Mouse (Mus musculus): ENCODE data around the gene Zfp772.

Gene Zfp772

DNA sequence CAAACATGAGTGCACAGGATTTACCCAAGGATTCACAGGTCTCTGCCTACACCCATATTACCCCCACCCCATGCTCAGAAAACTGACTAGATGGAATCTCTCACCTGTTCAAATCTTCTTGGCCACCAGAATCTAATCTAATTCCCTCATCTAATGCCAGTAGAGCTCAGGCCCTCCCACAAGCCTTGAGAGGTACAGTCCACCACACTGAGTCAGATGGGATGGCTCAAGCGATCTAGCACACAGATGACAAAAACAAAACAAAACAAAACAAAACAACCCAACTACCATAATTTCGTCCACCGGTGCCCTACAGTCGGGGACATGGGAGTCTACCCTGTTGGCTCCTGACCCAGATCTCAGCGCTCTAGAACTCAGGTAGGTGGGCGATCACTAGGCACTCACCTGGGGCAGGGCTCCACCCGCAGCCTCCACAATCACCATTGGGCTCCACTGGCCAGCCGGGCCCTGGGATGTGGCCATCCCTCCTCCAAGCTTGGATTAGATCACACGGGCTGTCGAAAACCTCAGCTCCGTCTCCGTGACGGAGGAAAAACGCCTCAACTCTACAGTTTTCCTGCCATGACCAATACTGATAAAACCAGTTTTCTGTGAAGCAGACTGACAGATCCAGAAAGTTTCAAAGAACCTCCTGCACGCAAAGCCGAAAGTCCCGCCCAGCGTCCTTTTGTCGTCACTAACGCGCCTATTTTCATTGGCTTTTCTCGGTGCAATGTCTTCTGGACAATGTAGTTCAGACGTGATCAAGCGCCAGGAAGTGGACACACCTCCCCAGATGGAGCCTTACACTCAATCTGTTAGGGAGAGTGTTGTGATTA, at the start of gene Zfp772:
Zfp772 (minus strand) TSS at position 686 of the 839 bp plus-strand sequence.
- in situ Hi-C loops (cut with MboI, MseI): loop anchor here in 1 of 2 experiments (5.0 kb wide), 1 partner anchor 83 kb away; no protein-coding TSS in a partner anchor

DNA sequence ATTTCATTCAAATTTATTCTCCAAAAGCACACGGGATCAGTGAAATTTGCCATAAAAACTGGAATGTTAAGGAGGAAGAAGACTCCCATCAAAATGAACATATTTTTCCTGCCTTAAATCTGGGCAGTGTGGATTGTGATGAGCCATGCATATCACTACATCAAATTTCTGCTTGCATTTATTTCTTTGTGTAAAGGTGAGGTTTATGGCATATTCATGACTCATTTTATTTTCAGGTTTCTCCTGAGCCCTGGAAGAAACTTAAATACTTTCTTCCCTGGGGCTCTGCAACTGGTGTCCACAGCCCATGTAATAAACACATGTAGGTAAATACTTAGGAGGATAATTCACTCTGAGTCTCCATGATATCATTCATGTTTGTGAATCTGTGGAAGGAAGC, 37.4 kb upstream of the Zfp772 start, which contains the start of gene Vmn2r29:
Vmn2r29 (minus strand) TSS at position 101 of the 400 bp plus-strand sequence.
- in situ Hi-C loops (cut with MboI, MseI): loop anchor here (10.0 kb wide), 1 partner anchor 718 kb away; no protein-coding TSS in a partner anchor

DNA sequence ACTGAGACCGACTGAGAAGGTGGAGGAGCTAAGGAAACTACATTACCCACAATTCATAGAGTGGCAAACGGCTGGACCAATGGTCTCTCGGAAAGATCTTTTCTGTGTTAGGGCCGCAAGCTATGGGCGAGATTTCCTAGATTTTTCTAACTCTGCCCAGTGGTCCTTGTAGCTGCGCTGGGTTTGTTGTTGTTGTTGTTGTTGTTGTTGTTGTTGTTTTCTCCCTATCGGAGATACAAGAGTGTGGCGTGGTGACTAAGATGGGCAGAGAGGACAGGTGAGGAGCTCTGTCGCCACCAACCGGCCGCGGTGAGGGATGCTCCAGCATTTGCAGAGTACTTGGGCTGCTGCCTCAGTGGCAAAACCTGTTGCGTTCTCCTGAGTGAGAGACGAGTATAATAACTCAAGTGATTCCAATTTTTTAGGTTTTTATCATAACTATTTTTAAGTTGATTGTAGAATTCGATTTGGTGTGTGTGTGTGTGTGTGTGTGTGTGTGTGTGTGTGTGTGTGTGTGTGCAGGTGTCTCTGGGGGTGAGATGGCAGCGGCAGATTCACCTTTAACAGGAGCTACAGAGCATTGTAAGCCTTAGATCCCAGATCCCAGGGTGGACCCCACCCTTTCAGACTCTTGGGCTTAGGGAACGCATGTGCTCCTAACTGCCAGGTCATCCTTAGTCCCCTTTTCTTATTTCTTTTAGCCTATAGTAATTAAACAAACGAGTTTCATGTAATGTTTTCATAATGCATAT, 21.4 kb downstream of the Zfp772 start:
- in situ Hi-C loops (cut with MboI, MseI): no loop called here

DNA sequence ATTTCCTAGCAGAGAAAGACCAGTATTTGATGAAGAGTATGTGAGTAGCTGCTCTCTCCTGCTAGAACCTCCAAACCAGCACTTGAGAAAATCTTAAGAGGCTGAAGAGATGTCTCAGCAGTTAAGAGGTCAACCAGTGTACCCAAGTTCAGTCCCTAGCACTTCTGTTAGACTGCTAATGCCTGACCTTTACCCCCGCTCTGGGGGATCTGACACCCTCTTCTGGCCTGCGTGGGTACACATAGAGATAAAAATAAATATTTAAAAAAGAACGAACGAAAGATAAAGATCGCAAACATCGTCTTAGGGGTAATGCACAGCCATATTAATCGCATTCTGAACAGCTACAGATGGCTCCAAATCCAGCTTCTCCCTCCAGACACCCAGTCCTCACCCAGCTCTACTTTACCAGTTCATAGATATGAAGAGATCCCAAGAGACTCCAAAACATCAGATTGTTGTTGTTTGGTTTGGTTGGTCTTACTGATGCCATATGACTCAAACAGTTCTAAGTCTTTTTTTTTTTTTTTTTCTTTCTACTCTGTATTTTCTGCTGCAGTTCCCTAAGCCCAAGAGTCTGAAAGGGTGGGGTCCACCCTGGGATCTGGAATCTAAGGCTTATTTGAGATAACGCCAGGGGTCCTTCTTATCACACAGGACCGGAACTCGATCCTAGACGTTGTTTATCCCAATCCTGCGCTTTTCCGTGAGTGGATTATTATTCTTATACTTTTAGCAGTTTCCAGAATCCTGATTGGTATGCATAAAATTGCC, 22.2 kb downstream of the Zfp772 start:
- in situ Hi-C loops (cut with MboI, MseI): no loop called here

DNA sequence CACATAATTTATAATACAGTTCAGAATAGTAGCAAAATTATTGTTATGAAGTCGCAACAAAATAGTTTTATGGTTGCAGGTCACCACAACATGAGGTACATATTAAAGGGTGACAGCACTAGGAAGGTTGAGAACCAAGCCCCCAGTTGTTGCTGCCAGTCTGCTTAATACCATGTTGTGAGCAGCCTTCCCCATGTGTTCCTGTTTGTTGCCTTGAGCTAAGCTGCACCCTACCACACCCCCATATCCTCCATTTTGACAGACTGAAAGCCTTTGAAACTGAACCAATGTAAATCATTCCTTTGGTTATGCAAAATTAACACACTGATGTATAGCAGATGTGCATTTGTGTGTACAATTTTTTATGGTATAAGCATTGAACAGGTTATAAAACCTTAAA, 23.9 kb downstream of the Zfp772 start:
- in situ Hi-C loops (cut with MboI, MseI): no loop called here

DNA sequence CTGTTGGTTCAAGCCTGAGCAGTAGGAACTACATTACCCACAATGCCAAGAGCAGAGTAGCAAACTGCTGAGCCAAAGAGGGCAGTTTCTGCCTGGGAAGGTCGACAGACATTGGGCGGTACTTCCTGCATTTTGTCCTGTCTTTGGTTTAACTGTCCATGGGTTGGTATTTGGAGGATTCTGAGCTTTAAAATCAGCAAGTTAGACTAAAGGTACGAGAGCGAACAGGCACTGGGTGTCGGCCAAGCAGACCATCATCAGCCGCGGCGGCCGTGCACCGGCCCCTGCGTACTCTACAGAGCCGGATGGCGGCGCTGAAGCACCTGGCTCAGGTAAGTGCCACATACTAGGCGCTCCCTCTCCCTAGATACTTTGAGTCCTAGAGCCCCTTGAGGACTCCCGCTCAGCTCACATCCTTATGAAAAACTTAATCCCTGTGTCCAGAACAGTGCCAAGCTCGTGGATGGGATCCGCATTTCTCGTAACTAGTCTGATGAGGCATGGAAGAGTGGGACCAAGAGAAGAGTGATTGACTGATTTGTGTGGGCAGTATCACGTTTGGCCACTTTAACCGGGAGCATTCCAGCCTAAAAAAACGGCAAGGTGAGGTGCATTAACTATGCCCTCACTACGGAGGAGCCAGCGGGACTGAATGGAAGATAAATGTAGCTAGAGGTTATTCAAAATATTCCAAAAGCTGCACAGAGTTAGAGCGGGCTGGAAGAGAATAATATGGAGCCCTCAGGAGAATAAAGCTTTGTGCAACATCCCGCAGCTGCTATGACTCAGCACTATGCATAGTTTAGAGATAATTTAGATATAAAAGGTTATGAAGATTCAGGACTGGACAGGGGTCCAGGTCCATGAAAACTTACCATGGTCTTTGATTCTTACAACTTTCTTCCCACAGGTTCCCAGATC, 38.3 kb downstream of the Zfp772 start, which contains the start of gene Zfp418:
Zfp418 (plus strand) TSS at position 104 of the 921 bp plus-strand sequence.
- in situ Hi-C loops (cut with MboI, MseI): loop anchor here in 1 of 2 experiments (5.0 kb wide), 1 partner anchor 234 kb away; no protein-coding TSS in a partner anchor
